Mouse (Mus musculus) CH12.LX (cell line): ENCODE data around the gene Mat2b. TPM values are rescaled to one million over a fixed set of nuclear protein-coding genes. Genes with fewer than 3 reads are reported as not detected.

Experiments
- DNase-seq: peaks from one replicate; pipeline ENCODE4 v3.0.0-alpha.2; 2013; ENCODE audit errors: extremely low read depth
- H3K27ac ChIP-seq: 2 replicates; pipeline ENCODE4 v1.5.1; 2012; ENCODE audit warnings: low read depth, mild to moderate bottlenecking, control low read depth, moderate library complexity; ENCODE audit not compliant: insufficient read depth
- H3K27me3 ChIP-seq: replicated peaks from 2 replicates; pipeline ENCODE3; 2012; ENCODE audit warnings: inconsistent platforms
- H3K36me3 ChIP-seq, 2 experiments: replicated peaks in 1 of 2; 2 replicates each; pipeline versions ENCODE3 to v1.6.1; 2012; ENCODE audit warnings: inconsistent platforms in 1 of 2, low read length in 1 of 2, mild to moderate bottlenecking in 1 of 2, mixed read lengths in 1 of 2, moderate library complexity in 1 of 2; ENCODE audit not compliant: control insufficient read depth in 1 of 2, insufficient read depth in 1 of 2
- H3K4me1 ChIP-seq, 2 experiments: 2 replicates each; pipeline ENCODE4 v1.6.1; 2012; ENCODE audit warnings: inconsistent platforms in 1 of 2, moderate library complexity in 1 of 2; ENCODE audit not compliant: insufficient read depth in 2 of 2, control insufficient read depth in 1 of 2
- H3K4me2 ChIP-seq: 2 replicates; pipeline ENCODE4 v1.6.1; 2012; ENCODE audit warnings: low read depth, mild to moderate bottlenecking, control low read depth; ENCODE audit not compliant: poor library complexity, insufficient read depth, severe bottlenecking
- H3K4me3 ChIP-seq, 3 experiments: fragments of 150-350 bp in 1 of 3; sonication (generic) in 1 of 3; replicated peaks in 1 of 3; 2 replicates each; pipeline versions ENCODE3 to v1.5.1; 2011 to 2012; ENCODE audit warnings: low read depth in 2 of 3, low read length in 2 of 3, mild to moderate bottlenecking in 2 of 3, moderate library complexity in 2 of 3, control low read depth in 1 of 3, improper control_type of control experiment in 1 of 3, inconsistent platforms in 1 of 3, mixed read lengths in 1 of 3; ENCODE audit not compliant: poor library complexity in 1 of 3
- H3K79me2 ChIP-seq: replicated peaks from 2 replicates; pipeline ENCODE4 v1.6.1; 2012; ENCODE audit warnings: mild to moderate bottlenecking, moderate library complexity; ENCODE audit not compliant: control insufficient read depth, poor library complexity, insufficient read depth, severe bottlenecking; ENCODE audit errors: extremely low read depth
- H3K9ac ChIP-seq: 2 replicates; pipeline ENCODE4 v1.6.1; 2012; ENCODE audit warnings: low read depth, mild to moderate bottlenecking, control low read depth, moderate library complexity; ENCODE audit not compliant: insufficient read depth
- H3K9me3 ChIP-seq: replicated peaks from 2 replicates; pipeline ENCODE3; 2012; ENCODE audit warnings: low read length, inconsistent platforms, mixed read lengths
- BHLHE40 ChIP-seq: IDR thresholded peaks from 2 replicates; pipeline ENCODE4 v1.6.1; 2011; ENCODE audit warnings: mild to moderate bottlenecking, low read depth, low read length, improper control_type of control experiment
- CHD2 ChIP-seq: IDR thresholded peaks from 2 replicates; pipeline ENCODE4 v1.6.1; 2011; ENCODE audit warnings: low read length, improper control_type of control experiment
- E2F4 ChIP-seq: IDR thresholded peaks from 2 replicates; pipeline ENCODE4 v1.6.1; 2011; ENCODE audit warnings: low read depth, low read length, improper control_type of control experiment; ENCODE audit not compliant: insufficient replicate concordance
- EP300 ChIP-seq: IDR thresholded peaks from 2 replicates; pipeline ENCODE4 v1.6.1; 2011; ENCODE audit warnings: low read length, improper control_type of control experiment
- SIN3A ChIP-seq: IDR thresholded peaks from 2 replicates; pipeline ENCODE4 v1.6.1; 2012; ENCODE audit warnings: low read length, improper control_type of control experiment, inconsistent platforms
- SMC3 ChIP-seq: IDR thresholded peaks from 2 replicates; pipeline ENCODE4 v1.6.1; 2011; ENCODE audit warnings: low read depth, low read length, improper control_type of control experiment
- UBTF ChIP-seq: IDR thresholded peaks from 2 replicates; pipeline ENCODE4 v1.6.1; 2012; ENCODE audit warnings: low read depth, mild to moderate bottlenecking, inconsistent platforms, low read length, improper control_type of control experiment, moderate library complexity
- ZC3H11A ChIP-seq: IDR thresholded peaks from 2 replicates; pipeline ENCODE4 v1.6.1; 2012; ENCODE audit warnings: low read depth, mild to moderate bottlenecking, inconsistent platforms, low read length, improper control_type of control experiment
- dilution Hi-C: fragments of 300-500 bp; cut with MboI; formaldehyde crosslinking; loops from 2 replicates; pipeline ENCODE4 v1.14.3; 2020; ENCODE audit warnings: low sequenced_read_pairs; ENCODE audit not compliant: extremely low pct_unique_long_range_greater_than_20kb, extremely low pct_ligation_motif_present
- in situ Hi-C: fragments of 300-500 bp; cut with MboI; formaldehyde crosslinking; loops from 3 replicates; pipeline ENCODE4 v1.14.3; 2019; ENCODE audit warnings: low sequenced_read_pairs, low pct_ligation_motif_present, low pct_unique_long_range_greater_than_20kb, mixed read lengths
- polyA plus RNA-seq: library from polyadenylated mRNA; unstranded; fragments of >175 nt; gene quantifications from 2 replicates; pipeline ENCODE4 v1.2.1, GENCODE M21; 2012; ENCODE audit warnings: low read depth; ENCODE audit not compliant: insufficient read length
- total RNA-seq, 2 experiments: library from RNA; depleted of rRNA; stranded (reverse); fragments of 300-350 nt in 1 of 2; fragments of >200 nt in 1 of 2; gene quantifications; 2 replicates each; pipeline ENCODE4 v1.2.3; 2012 to 2014

Mat2b gene
- total and polyA plus RNA-seq, 3 experiments = 71.3 to 122 (median 100) TPM

DNA sequence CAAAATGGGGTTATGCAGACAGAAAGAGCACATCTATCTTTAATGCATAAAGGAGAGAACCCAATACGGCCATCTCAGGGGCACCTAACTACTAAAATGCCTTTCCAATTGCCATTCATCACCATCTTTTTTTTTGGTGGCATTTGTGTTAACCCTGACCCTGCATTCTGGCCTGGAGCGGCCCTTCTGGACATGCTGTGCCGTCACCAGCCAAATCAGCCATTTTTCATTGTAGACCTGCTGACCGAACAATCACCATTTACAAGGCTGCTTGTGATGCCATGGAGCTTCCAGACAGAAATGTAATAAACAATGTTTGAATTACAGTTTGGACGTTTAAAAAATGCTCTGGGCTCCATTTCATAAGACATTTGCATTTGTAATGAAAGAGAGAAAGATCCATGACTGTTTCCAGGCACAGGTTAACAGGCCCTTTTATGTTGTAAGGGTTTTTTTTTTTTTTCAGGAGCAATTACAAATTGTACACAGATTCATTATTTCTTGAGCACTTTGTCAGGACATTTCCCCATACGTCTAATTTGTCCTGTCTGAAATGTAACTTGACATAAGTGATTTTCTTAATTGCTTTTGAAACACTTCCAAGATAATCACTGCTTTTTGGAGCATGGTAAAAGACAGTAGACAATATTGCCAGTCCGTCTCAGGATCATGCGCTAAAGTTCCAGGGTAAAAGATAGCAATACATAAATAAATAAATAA lies 45.1 kb downstream of the Mat2b start:
- Histone ChIP-seq H3K4me2 (no peak overlapping the region), H3K9ac (no peak overlapping the region), H3K4me1 (no peaks in the 10 kb centered on the region), H3K4me3 (no peak overlapping the region), H3K9me3 (no peaks in the 10 kb centered on the region), H3K79me2 (no peaks in the 10 kb centered on the region), H3K36me3 (no peaks in the 10 kb centered on the region), H3K27me3 (no peaks in the 10 kb centered on the region), H3K27ac (no peak overlapping the region)
- no peak for DNase-seq
- TF ChIP-seq UBTF (no peak), ZC3H11A (no peak), CHD2 (no peak), SIN3A (no peak), EP300 (no peak)
- in situ Hi-C loops = no loop called here
- dilution Hi-C loops = no loop called here

DNA sequence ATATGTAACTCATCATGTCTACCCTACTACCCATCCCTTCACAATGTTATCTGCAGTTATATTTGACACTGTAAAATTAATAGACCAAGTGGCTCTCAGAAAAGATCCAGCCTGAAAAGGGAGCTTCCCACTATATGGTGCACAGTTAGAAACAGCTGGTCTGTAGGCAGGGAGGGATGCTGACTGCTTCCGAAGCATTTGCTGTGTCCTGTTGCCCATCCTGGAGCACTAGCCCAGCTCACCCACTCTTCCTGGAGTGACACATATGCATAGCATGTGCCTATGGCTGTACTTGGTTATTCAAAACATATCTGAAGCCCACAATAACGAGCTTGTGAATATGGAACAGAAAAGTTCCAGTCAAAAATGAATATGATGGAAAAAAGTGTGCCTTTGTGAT lies 47.8 kb downstream of the Mat2b start:
- Histone ChIP-seq H3K9ac (no peak overlapping the region), H3K27me3 (peaks cover 2% of the 10 kb centered on the region), H3K27ac (no peak overlapping the region), H3K4me1 (no peaks in the 10 kb centered on the region), H3K4me3 (no peak overlapping the region), H3K9me3 (no peaks in the 10 kb centered on the region), H3K79me2 (no peaks in the 10 kb centered on the region), H3K36me3 (no peaks in the 10 kb centered on the region), H3K4me2 (no peak overlapping the region)
- dilution Hi-C loops (no loop called here), in situ Hi-C loops (no loop called here)
- no peak for DNase-seq
- TF ChIP-seq SMC3 = no peak
- no peak for TF ChIP-seq CHD2
- no peak for TF ChIP-seq E2F4
- no peak for TF ChIP-seq BHLHE40

Other genes with a start within 250 kb of the Mat2b start
- gene Hmmr, start 38.2 kb upstream of the Mat2b start, total RNA-seq (2012; rRNA removed) = 64.2 and 70.6 TPM in 2 replicates
- gene Hmmr, start 38.2 kb upstream of the Mat2b start, total RNA-seq (2014; rRNA removed) = 109 and 138 TPM in 2 replicates
- gene Hmmr, start 38.2 kb upstream of the Mat2b start, polyA plus RNA-seq = 64.3 and 65.3 TPM in 2 replicates
- gene Nudcd2, start 38.5 kb upstream of the Mat2b start, total RNA-seq (2012; rRNA removed) = 89.8 and 109 TPM in 2 replicates
- 221 and 265 TPM in 2 replicates for gene Nudcd2, start 38.5 kb upstream of the Mat2b start, total RNA-seq (2014; rRNA removed)
- 107 and 119 TPM in 2 replicates for gene Nudcd2, start 38.5 kb upstream of the Mat2b start, polyA plus RNA-seq
- gene Ccng1, start 60.1 kb upstream of the Mat2b start, total RNA-seq (2012; rRNA removed) = 156 and 174 TPM in 2 replicates
- gene Ccng1, start 60.1 kb upstream of the Mat2b start, total RNA-seq (2014; rRNA removed) = 348 and 401 TPM in 2 replicates
- 162 and 175 TPM in 2 replicates for gene Ccng1, start 60.1 kb upstream of the Mat2b start, polyA plus RNA-seq